Comparison of ENCODE assay signal across 14 mouse cellular contexts in genomic region chr1:57917342-57917741, GRCm38 (mm10).
"Had no signal": no experiment of that assay in that cellular context is flagged by ENCODE, and none has a peak within 500 bp of the region (broad histone marks: within the 10 kb centered on the region; RNA-seq: fewer than 3 reads in every experiment).

No protein-coding gene starts in this region.

- H3K27ac ChIP-seq: macrophage; midbrain, embryonic 13.5 days; midbrain, embryonic 15.5 days; neural tube, embryonic 12.5 days had no signal

- DNase-seq: lung, adult 18-20 months; lung, embryonic 14.5 days; lung, postnatal 10 days; lung, postnatal 36 days; right cerebral cortex, postnatal 14 days; thymus, adult 18-20 months; thymus, postnatal 14 days; thymus, postnatal 36 days had no signal

- H3K36me3 ChIP-seq: midbrain, embryonic 15.5 days; neural tube, embryonic 12.5 days had no signal

- H3K4me2 ChIP-seq: lung, embryonic 14.5 days; midbrain, embryonic 11.5 days; midbrain, embryonic 13.5 days; midbrain, embryonic 15.5 days; neural tube, embryonic 12.5 days had no signal

- H3K27me3 ChIP-seq: megakaryocyte, embryonic 14.5 days; midbrain, embryonic 13.5 days; midbrain, embryonic 15.5 days; neural tube, embryonic 12.5 days had no signal

- H3K4me1 ChIP-seq: megakaryocyte, embryonic 14.5 days; midbrain, embryonic 13.5 days; midbrain, embryonic 15.5 days; neural tube, embryonic 12.5 days had no signal

- H3K9me3 ChIP-seq: megakaryocyte, embryonic 14.5 days; midbrain, embryonic 13.5 days; midbrain, embryonic 15.5 days; neural tube, embryonic 12.5 days had no signal

- H3K4me3 ChIP-seq: megakaryocyte, embryonic 14.5 days; midbrain, embryonic 13.5 days; midbrain, embryonic 15.5 days; neural tube, embryonic 12.5 days had no signal

- ATAC-seq: midbrain, embryonic 13.5 days; midbrain, embryonic 15.5 days had no signal

- H3K9ac ChIP-seq: lung, embryonic 14.5 days; midbrain, embryonic 13.5 days; midbrain, embryonic 15.5 days; neural tube, embryonic 12.5 days had no signal
